8 mouse cellular contexts compared by ENCODE assay signal in genomic region chr5:100663854-100664253, GRCm38 (mm10). TPM values are rescaled to one million over a fixed set of nuclear protein-coding genes. Genes with fewer than 3 reads are reported as not detected.
DNase-seq lines count a peak whose midpoint lies in the region; ATAC-seq and TF ChIP-seq lines count a peak whose summit lies in the region.

No protein-coding gene starts in this region.

- H3K9me3 ChIP-seq in forebrain, embryonic 14.5 days (replicated peaks; ENCODE audit: control insufficient read depth, low read length), result no peaks in the 10 kb centered on the region
- no peaks in the 10 kb centered on the region for H3K9me3 ChIP-seq in forebrain, embryonic 10.5 days
- no peaks in the 10 kb centered on the region for H3K9me3 ChIP-seq in lung, postnatal 0 days (ENCODE audit: low read length)

- in situ Hi-C loops in Patski (cut with MboI; ENCODE audit: low pct_unique_long_range_greater_than_20kb), result loop anchor here (5.0 kb wide), 2 partner anchors 37 to 117 kb away; no protein-coding TSS in a partner anchor

- H3K4me1 ChIP-seq in forebrain, embryonic 14.5 days (ENCODE audit: control insufficient read depth, insufficient read depth, low read length), result no peaks in the 10 kb centered on the region
- no peaks in the 10 kb centered on the region for H3K4me1 ChIP-seq in forebrain, embryonic 10.5 days
- no peaks in the 10 kb centered on the region for H3K4me1 ChIP-seq in lung, postnatal 0 days (ENCODE audit: insufficient read depth, low read depth, low read length)

- no peak overlapping the region for H3K9ac ChIP-seq in forebrain, embryonic 14.5 days (ENCODE audit: low read length)
- no peak overlapping the region for H3K9ac ChIP-seq in lung, postnatal 0 days (replicated peaks; ENCODE audit: low read depth)

- CTCF ChIA-PET in Patski (lab: Charles Lee), result interaction anchor here (0.6 to 1.5 kb wide), 4 partner anchors 9 to 444 kb away, joined by 3 read pairs; no protein-coding TSS in a partner anchor

- no peak overlapping the region for H3K4me3 ChIP-seq in forebrain, embryonic 14.5 days (ENCODE audit: low read depth, low read length)
- H3K4me3 ChIP-seq in forebrain, embryonic 10.5 days, result no peak overlapping the region
- H3K4me3 ChIP-seq in lung, postnatal 0 days (ENCODE audit: low read depth, low read length), result no peak overlapping the region

- WGBS in forebrain, embryonic 14.5 days, result 54% methylated on average over 5 of the region's 5 CpGs
- 56% methylated on average over 5 of the region's 5 CpGs for WGBS in forebrain, embryonic 10.5 days
- 31% methylated on average over 5 of the region's 5 CpGs for WGBS in lung, postnatal 0 days

- POLR2A ChIA-PET in Patski (lab: Charles Lee), result interaction anchor here (1.1 kb wide), 1 partner anchor 97 kb away, joined by 3 read pairs; no protein-coding TSS in a partner anchor

- TF ChIP-seq CTCF in Patski (IDR thresholded peaks at IDR 0.05), result peak; percentile 99
- TF ChIP-seq CTCF in lung, postnatal 0 days (IDR thresholded peaks at IDR 0.05), result peak; percentile 98

- H3K36me3 ChIP-seq in forebrain, embryonic 14.5 days (ENCODE audit: control insufficient read depth, insufficient read depth, low read length), result peaks cover 65% of the 10 kb centered on the region
- H3K36me3 ChIP-seq in forebrain, embryonic 10.5 days (replicated peaks), result peaks cover 89% of the 10 kb centered on the region
- H3K36me3 ChIP-seq in lung, postnatal 0 days (ENCODE audit: insufficient read depth, low read length), result peaks cover 6% of the 10 kb centered on the region; the same call in 1 of the 2 replicates

- H3K4me2 ChIP-seq in forebrain, embryonic 14.5 days (ENCODE audit: low read length), result no peak overlapping the region
- no peak overlapping the region for H3K4me2 ChIP-seq in lung, postnatal 0 days (replicated peaks; ENCODE audit: low read depth, low read length)

- no peak for TF ChIP-seq EP300 in lung, postnatal 0 days (IDR thresholded peaks at IDR 0.05)

- no peak for ATAC-seq in forebrain, embryonic 14.5 days
- peak; percentile 82 for ATAC-seq in Patski
- peak; percentile 71 for ATAC-seq in lung, postnatal 0 days

- no peaks in the 10 kb centered on the region for H3K27me3 ChIP-seq in forebrain, embryonic 14.5 days (replicated peaks; ENCODE audit: control insufficient read depth, insufficient read depth, low read length)
- no peaks in the 10 kb centered on the region for H3K27me3 ChIP-seq in forebrain, embryonic 10.5 days (ENCODE audit: poor library complexity, severe bottlenecking)
- H3K27me3 ChIP-seq in Patski, result no peaks in the 10 kb centered on the region
- no peaks in the 10 kb centered on the region for H3K27me3 ChIP-seq in lung, postnatal 0 days (replicated peaks; ENCODE audit: insufficient read depth, low read length)

- peak; percentile 10 for DNase-seq in forebrain, embryonic 14.5 days (ENCODE audit: low spot score)
- DNase-seq in forebrain, embryonic 10.5 days (ENCODE audit: extremely low spot score, low spot score), result no peak
- DNase-seq in 3134 (ENCODE audit: extremely low read depth, insufficient read length, low spot score) (peak; percentile 31), Patski (ENCODE audit: low read depth, low spot score) (no peak)
- DNase-seq in induced T-regulatory cell, adult 2 months (ENCODE audit: low read depth), result peak; percentile 84
- peak; percentile 84 for DNase-seq in lung, postnatal 0 days (ENCODE audit: low spot score)
- peak; percentile 70 for DNase-seq in thymus, postnatal 25 days
- no peak for DNase-seq in layer of hippocampus, adult 11-12 months (ENCODE audit: low spot score)

- H3K27ac ChIP-seq in forebrain, embryonic 14.5 days (ENCODE audit: low read depth, low read length), result no peak overlapping the region
- H3K27ac ChIP-seq in forebrain, embryonic 10.5 days, result no peak overlapping the region
- no peak overlapping the region for H3K27ac ChIP-seq in lung, postnatal 0 days (ENCODE audit: low read length)

RNA-seq across cellular contexts. Expression of gene Coq2, which starts 11.1 kb away (rescaled TPM):
- 43.8 and 49.9 TPM in 2 replicates for polyA plus RNA-seq in forebrain, embryonic 14.5 days (2014; fragmentation: Nextera tagmentation; extraction: Ambion mirVana)
- 53.2 and 56.2 TPM in 2 replicates for polyA plus RNA-seq in forebrain, embryonic 10.5 days (2016; fragmentation: Nextera tagmentation; extraction: Ambion mirVana)
- polyA plus RNA-seq in Patski (2021), result 83.6 TPM
- polyA plus RNA-seq in lung, postnatal 0 days (2015; fragmentation: Nextera tagmentation; extraction: Ambion mirVana), result 34.3 and 35.5 TPM in 2 replicates

RNA-seq across cellular contexts. Expression of gene Hpse, which starts 55.7 kb away (rescaled TPM):
- polyA plus RNA-seq in forebrain, embryonic 14.5 days (2014; fragmentation: Nextera tagmentation; extraction: Ambion mirVana), result 0.33 and 0.41 TPM in 2 replicates
- polyA plus RNA-seq in forebrain, embryonic 10.5 days (2016; fragmentation: Nextera tagmentation; extraction: Ambion mirVana), result 0.59 and 0.79 TPM in 2 replicates
- polyA plus RNA-seq in Patski (2021), result 1.6 TPM
- polyA plus RNA-seq in lung, postnatal 0 days (2015; fragmentation: Nextera tagmentation; extraction: Ambion mirVana), result 3.0 and 3.6 TPM in 2 replicates

Comparison
In these comparisons a context has a peak if more than half of its experiments do, and no peak if none do; other contexts are left out.
1. DNase-seq: peak in forebrain, embryonic 14.5 days (single experiment), 3134 (single experiment), induced T-regulatory cell, adult 2 months (single experiment), lung, postnatal 0 days (single experiment) and thymus, postnatal 25 days (single experiment); none in forebrain, embryonic 10.5 days (single experiment), Patski (single experiment) and layer of hippocampus, adult 11-12 months (single experiment).